Mouse (Mus musculus): ENCODE data around the gene Ier3.

GRCm38 (mm10) chr17:35834696-35835422, 13.4 kb downstream of the Ier3 start:
- TF ChIP-seq POLR2A (IDR thresholded peaks at IDR 0.05; ENCODE audit: borderline replicate concordance, insufficient read depth, low read length) (no peak), CTCF (IDR thresholded peaks at IDR 0.05; ENCODE audit: borderline replicate concordance, insufficient read depth, low read depth, low read length) (peak; percentile 41; the same call in 1 of the 2 replicates)
